Mouse (Mus musculus): ENCODE measurements around the gene Cblc. TPM values are rescaled to one million over a fixed set of nuclear protein-coding genes. Genes with fewer than 3 reads are reported as not detected.

Gene Cblc
- polyA plus RNA-seq, 1 experiment from 2014 or later: 14.0 TPM

- peaks cover 41% of the 10 kb centered on the region for H3K4me1 ChIP-seq (replicated peaks; ENCODE audit: control insufficient read depth, insufficient read depth, low read length)
- peak overlapping the region; percentile 66 for H3K9ac ChIP-seq (ENCODE audit: low read length)
- H3K4me2 ChIP-seq (ENCODE audit: low read length): peak overlapping the region; percentile 81
- peak overlapping the region; percentile 51 for H3K4me3 ChIP-seq (ENCODE audit: low read depth, low read length)
- H3K27ac ChIP-seq (ENCODE audit: low read depth): peak overlapping the region; percentile 88
- H3K36me3 ChIP-seq (ENCODE audit: control insufficient read depth, insufficient read depth, low read length): no peaks in the 10 kb centered on the region
- 9% methylated on average over 16 of the region's 20 CpGs for WGBS
- peaks cover 5% of the 10 kb centered on the region; the same call in 1 of the 2 replicates for H3K9me3 ChIP-seq (ENCODE audit: control insufficient read depth, low read length)
- ATAC-seq (replicated peaks; ENCODE audit: low FRiP score, low TSS enrichment, low read depth): no peak
- no peak for DNase-seq (ENCODE audit: low spot score)
- peaks cover 8% of the 10 kb centered on the region; the same call in 1 of the 2 replicates for H3K27me3 ChIP-seq (replicated peaks; ENCODE audit: control insufficient read depth, insufficient read depth, low read length)
Measured at GRCm38 (mm10) chr7:19822193-19822592, 25.6 kb upstream of the Cblc start.

GRCm38 (mm10) chr7:19821633-19822032 lies 25.0 kb upstream of the Cblc start:
- peaks cover 46% of the 10 kb centered on the region for H3K4me1 ChIP-seq (replicated peaks; ENCODE audit: control insufficient read depth, insufficient read depth, low read length)
- 61% methylated on average over 7 of the region's 7 CpGs for WGBS
- H3K27me3 ChIP-seq (replicated peaks; ENCODE audit: control insufficient read depth, insufficient read depth, low read length): peaks cover 8% of the 10 kb centered on the region; the same call in 1 of the 2 replicates
- no peak for ATAC-seq (replicated peaks; ENCODE audit: low FRiP score, low TSS enrichment, low read depth)
- no peak overlapping the region for H3K9ac ChIP-seq (ENCODE audit: low read length)
- H3K4me3 ChIP-seq (ENCODE audit: low read depth, low read length): peak overlapping the region; percentile 51; the same call in 1 of the 2 replicates
- peak overlapping the region; percentile 81 for H3K4me2 ChIP-seq (ENCODE audit: low read length)
- H3K36me3 ChIP-seq (ENCODE audit: control insufficient read depth, insufficient read depth, low read length): no peaks in the 10 kb centered on the region
- H3K27ac ChIP-seq (ENCODE audit: low read depth): no peak overlapping the region
- no peak for DNase-seq (ENCODE audit: low spot score)
- peaks cover 5% of the 10 kb centered on the region; the same call in 1 of the 2 replicates for H3K9me3 ChIP-seq (ENCODE audit: control insufficient read depth, low read length)

- Histone ChIP-seq H3K4me3 (ENCODE audit: low read depth, low read length) (no peak overlapping the region), H3K27me3 (replicated peaks; ENCODE audit: control insufficient read depth, insufficient read depth, low read length) (peaks cover 8% of the 10 kb centered on the region; the same call in 1 of the 2 replicates), H3K9me3 (ENCODE audit: control insufficient read depth, low read length) (peaks cover 5% of the 10 kb centered on the region; the same call in 1 of the 2 replicates), H3K27ac (ENCODE audit: low read depth) (no peak overlapping the region), H3K36me3 (ENCODE audit: control insufficient read depth, insufficient read depth, low read length) (no peaks in the 10 kb centered on the region), H3K4me1 (replicated peaks; ENCODE audit: control insufficient read depth, insufficient read depth, low read length) (peaks cover 51% of the 10 kb centered on the region), H3K4me2 (ENCODE audit: low read length) (no peak overlapping the region), H3K9ac (ENCODE audit: low read length) (no peak overlapping the region)
- no peak for ATAC-seq (replicated peaks; ENCODE audit: low FRiP score, low TSS enrichment, low read depth)
- no peak for DNase-seq (ENCODE audit: low spot score)
- 73% methylated on average over 3 of the region's 3 CpGs for WGBS
Measured at GRCm38 (mm10) chr7:19820347-19821048, 23.9 kb upstream of the Cblc start.

GRCm38 (mm10) chr7:19818875-19819274 lies 22.3 kb upstream of the Cblc start:
- H3K36me3 ChIP-seq (ENCODE audit: control insufficient read depth, insufficient read depth, low read length): no peaks in the 10 kb centered on the region
- no peak overlapping the region for H3K4me2 ChIP-seq (ENCODE audit: low read length)
- ATAC-seq (replicated peaks; ENCODE audit: low FRiP score, low TSS enrichment, low read depth) (no peak), DNase-seq (ENCODE audit: low spot score) (no peak)
- H3K4me3 ChIP-seq (ENCODE audit: low read depth, low read length): no peak overlapping the region
- no peak overlapping the region for H3K27ac ChIP-seq (ENCODE audit: low read depth)
- H3K27me3 ChIP-seq (replicated peaks; ENCODE audit: control insufficient read depth, insufficient read depth, low read length): peaks cover 8% of the 10 kb centered on the region; the same call in 1 of the 2 replicates
- H3K9ac ChIP-seq (ENCODE audit: low read length): no peak overlapping the region
- 72% methylated on average over 7 of the region's 7 CpGs for WGBS
- peaks cover 5% of the 10 kb centered on the region; the same call in 1 of the 2 replicates for H3K9me3 ChIP-seq (ENCODE audit: control insufficient read depth, low read length)
- peaks cover 42% of the 10 kb centered on the region for H3K4me1 ChIP-seq (replicated peaks; ENCODE audit: control insufficient read depth, insufficient read depth, low read length)

- Histone ChIP-seq H3K9ac (ENCODE audit: low read length) (no peak overlapping the region), H3K27ac (ENCODE audit: low read depth) (no peak overlapping the region), H3K4me1 (replicated peaks; ENCODE audit: control insufficient read depth, insufficient read depth, low read length) (peaks cover 38% of the 10 kb centered on the region), H3K4me2 (ENCODE audit: low read length) (no peak overlapping the region), H3K27me3 (replicated peaks; ENCODE audit: control insufficient read depth, insufficient read depth, low read length) (peaks cover 8% of the 10 kb centered on the region; the same call in 1 of the 2 replicates), H3K4me3 (ENCODE audit: low read depth, low read length) (no peak overlapping the region), H3K36me3 (ENCODE audit: control insufficient read depth, insufficient read depth, low read length) (no peaks in the 10 kb centered on the region), H3K9me3 (ENCODE audit: control insufficient read depth, low read length) (peaks cover 5% of the 10 kb centered on the region; the same call in 1 of the 2 replicates)
- 62% methylated on average over 5 of the region's 5 CpGs for WGBS
- DNase-seq (ENCODE audit: low spot score) (no peak), ATAC-seq (replicated peaks; ENCODE audit: low FRiP score, low TSS enrichment, low read depth) (no peak)
Measured at GRCm38 (mm10) chr7:19818440-19818839, 21.8 kb upstream of the Cblc start.

- H3K4me2 ChIP-seq (ENCODE audit: low read length): peak overlapping the region; percentile 61
- DNase-seq (ENCODE audit: low spot score) (peak; percentile 77), ATAC-seq (replicated peaks; ENCODE audit: low FRiP score, low TSS enrichment, low read depth) (peak; percentile 57)
- H3K4me1 ChIP-seq (replicated peaks; ENCODE audit: control insufficient read depth, insufficient read depth, low read length): peaks cover 30% of the 10 kb centered on the region
- no peaks in the 10 kb centered on the region for H3K36me3 ChIP-seq (ENCODE audit: control insufficient read depth, insufficient read depth, low read length)
- 0 out of 2 replicates have a peak overlapping the region, but pooled peaks have one; percentile 11 for H3K9ac ChIP-seq (ENCODE audit: low read length)
- WGBS: 4% methylated on average over 15 of the region's 15 CpGs
- peaks cover 8% of the 10 kb centered on the region; the same call in 1 of the 2 replicates for H3K27me3 ChIP-seq (replicated peaks; ENCODE audit: control insufficient read depth, insufficient read depth, low read length)
- peak overlapping the region; percentile 36 for H3K4me3 ChIP-seq (ENCODE audit: low read depth, low read length)
- H3K27ac ChIP-seq (ENCODE audit: low read depth): peak overlapping the region; percentile 69
- peaks cover 5% of the 10 kb centered on the region; the same call in 1 of the 2 replicates for H3K9me3 ChIP-seq (ENCODE audit: control insufficient read depth, low read length)
Measured at GRCm38 (mm10) chr7:19817382-19818105, 20.9 kb upstream of the Cblc start.

- peak; percentile 84 for DNase-seq (ENCODE audit: low spot score)
- no peaks in the 10 kb centered on the region for H3K36me3 ChIP-seq (ENCODE audit: control insufficient read depth, insufficient read depth, low read length)
- peak overlapping the region; percentile 25; the same call in 1 of the 2 replicates for H3K9ac ChIP-seq (ENCODE audit: low read length)
- WGBS: under 1% methylated on average over 28 of the region's 28 CpGs
- peak overlapping the region; percentile 69; the same call in 1 of the 2 replicates for H3K27ac ChIP-seq (ENCODE audit: low read depth)
- H3K9me3 ChIP-seq (ENCODE audit: control insufficient read depth, low read length): peaks cover 5% of the 10 kb centered on the region; the same call in 1 of the 2 replicates
- peaks cover 28% of the 10 kb centered on the region for H3K4me1 ChIP-seq (replicated peaks; ENCODE audit: control insufficient read depth, insufficient read depth, low read length)
- H3K4me3 ChIP-seq (ENCODE audit: low read depth, low read length): peak overlapping the region; percentile 36
- H3K4me2 ChIP-seq (ENCODE audit: low read length): peak overlapping the region; percentile 61
- ATAC-seq (replicated peaks; ENCODE audit: low FRiP score, low TSS enrichment, low read depth): peak; percentile 56; the same call in 1 of the 2 replicates
- H3K27me3 ChIP-seq (replicated peaks; ENCODE audit: control insufficient read depth, insufficient read depth, low read length): peaks cover 11% of the 10 kb centered on the region; the same call in 1 of the 2 replicates
Measured at GRCm38 (mm10) chr7:19816224-19816771, 19.7 kb upstream of the Cblc start.
